Mouse (Mus musculus): ENCODE results near the gene Sema5b. TPM values are rescaled to one million over a fixed set of nuclear protein-coding genes. Genes with fewer than 3 reads are reported as not detected.

Sema5b gene
- polyA plus RNA-seq, 1 experiment from 2014 or later, result 5.5 TPM

DNA sequence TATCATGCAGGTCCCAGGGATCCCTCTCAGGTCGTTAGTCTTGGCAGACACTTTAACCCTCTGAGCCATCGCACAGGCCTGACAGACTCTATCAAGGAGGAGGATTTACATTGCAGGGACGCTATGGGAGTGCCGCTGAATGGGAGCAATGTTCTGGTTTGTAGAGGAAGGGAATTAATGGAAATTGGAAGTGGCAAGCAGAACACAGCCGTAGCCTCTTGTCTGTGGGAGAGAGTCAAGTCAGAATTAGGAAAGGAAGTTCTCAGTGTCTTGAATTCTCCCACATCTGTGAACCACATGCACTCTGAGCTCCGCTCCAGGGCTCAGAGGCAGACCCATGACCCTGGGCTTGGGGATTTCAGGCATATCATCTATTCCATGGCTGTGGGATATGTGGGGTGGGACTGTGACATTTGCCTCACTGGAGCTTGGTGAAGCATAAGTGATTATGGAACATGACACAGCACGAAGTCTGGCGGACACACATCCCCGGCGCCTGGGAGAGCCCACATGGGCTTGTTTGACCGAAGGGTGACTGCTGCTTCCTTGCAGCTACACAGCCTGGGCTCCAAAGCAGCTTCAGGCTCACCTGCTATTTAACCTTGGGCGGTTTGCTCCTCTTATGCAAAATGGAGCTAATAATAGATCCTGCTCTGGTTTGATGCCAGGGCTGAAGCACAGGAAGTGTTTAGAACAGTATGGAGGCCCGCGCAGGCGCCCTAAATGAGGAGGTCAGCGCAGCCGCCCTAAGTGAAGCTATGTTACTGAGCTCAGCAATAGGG is 140.6 kb downstream of the Sema5b start:
- peak overlapping the region; percentile 23 for H3K4me2 ChIP-seq (ENCODE audit: low read depth, low read length)
- H3K4me3 ChIP-seq (ENCODE audit: low read depth, low read length), result no peak overlapping the region
- no peaks in the 10 kb centered on the region for H3K9me3 ChIP-seq (ENCODE audit: control insufficient read depth, low read length)
- ATAC-seq (ENCODE audit: low read depth), result peak; percentile 89
- peak; percentile 84 for DNase-seq (ENCODE audit: low spot score)
- no peaks in the 10 kb centered on the region for H3K36me3 ChIP-seq (ENCODE audit: control insufficient read depth, insufficient read depth, low read length)
- H3K27me3 ChIP-seq (replicated peaks; ENCODE audit: control insufficient read depth, insufficient read depth, low read length), result 0 out of 2 replicates have a peak, but pooled peaks cover 5% of the 10 kb centered on the region
- 0 out of 2 replicates have a peak overlapping the region, but pooled peaks have one; percentile 18 for H3K27ac ChIP-seq (replicated peaks; ENCODE audit: low read depth, low read length)
- no peak overlapping the region for H3K9ac ChIP-seq (ENCODE audit: low read depth, low read length)
- H3K4me1 ChIP-seq (ENCODE audit: control insufficient read depth, insufficient read depth, low read length), result peaks cover 12% of the 10 kb centered on the region
- 33% methylated on average over 17 of the region's 17 CpGs for WGBS

DNA sequence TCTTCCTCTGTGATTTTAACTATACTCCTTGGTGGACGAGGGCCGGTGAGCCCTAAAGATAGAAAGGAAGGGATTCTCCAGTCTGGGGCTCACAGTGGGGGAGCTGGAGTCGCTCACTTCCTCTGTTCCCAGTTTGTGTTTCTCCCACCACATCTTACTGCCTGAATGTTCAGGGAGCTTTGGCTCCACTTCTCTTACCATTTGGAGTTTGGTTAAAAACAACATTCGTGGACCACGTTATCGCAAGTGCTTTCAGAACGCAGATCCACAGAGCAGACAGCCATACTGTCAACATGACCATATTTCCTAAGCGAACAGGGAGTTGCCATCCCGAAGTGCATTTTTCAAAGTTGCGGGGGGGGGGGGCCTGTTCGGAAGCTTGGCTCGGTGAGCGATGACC is 144.1 kb downstream of the Sema5b start:
- no peak for ATAC-seq (ENCODE audit: low read depth)
- H3K4me1 ChIP-seq (ENCODE audit: control insufficient read depth, insufficient read depth, low read length), result peaks cover 17% of the 10 kb centered on the region
- no peak for DNase-seq (ENCODE audit: low spot score)
- no peak overlapping the region for H3K27ac ChIP-seq (replicated peaks; ENCODE audit: low read depth, low read length)
- no peak overlapping the region for H3K4me3 ChIP-seq (ENCODE audit: low read depth, low read length)
- no peaks in the 10 kb centered on the region for H3K9me3 ChIP-seq (ENCODE audit: control insufficient read depth, low read length)
- no peaks in the 10 kb centered on the region for H3K36me3 ChIP-seq (ENCODE audit: control insufficient read depth, insufficient read depth, low read length)
- no peaks in the 10 kb centered on the region for H3K27me3 ChIP-seq (replicated peaks; ENCODE audit: control insufficient read depth, insufficient read depth, low read length)
- 75% methylated on average over 13 of the region's 13 CpGs for WGBS
- H3K4me2 ChIP-seq (ENCODE audit: low read depth, low read length), result no peak overlapping the region
- H3K9ac ChIP-seq (ENCODE audit: low read depth, low read length), result no peak overlapping the region

DNA sequence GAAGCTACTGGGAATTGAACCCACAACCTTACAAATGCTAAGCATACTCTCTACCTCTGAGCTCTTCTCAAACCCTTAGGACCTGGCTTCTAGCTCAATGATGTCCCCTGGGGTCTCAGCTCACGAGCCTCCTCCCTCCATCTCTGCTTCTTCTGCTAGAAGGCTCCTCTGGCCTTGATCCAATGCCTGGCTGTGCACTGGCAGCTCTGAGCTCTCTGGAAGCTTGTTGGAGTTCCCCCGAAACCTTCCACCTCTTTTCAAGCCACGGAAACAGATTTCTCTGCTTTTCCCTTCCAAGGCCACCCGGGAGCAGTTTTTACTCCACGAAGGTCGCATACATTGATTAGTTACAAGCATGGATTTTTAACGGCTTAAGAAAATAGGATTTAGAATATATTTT is 145.5 kb downstream of the Sema5b start:
- Histone ChIP-seq H3K36me3 (ENCODE audit: control insufficient read depth, insufficient read depth, low read length) (no peaks in the 10 kb centered on the region), H3K27me3 (replicated peaks; ENCODE audit: control insufficient read depth, insufficient read depth, low read length) (no peaks in the 10 kb centered on the region), H3K4me2 (ENCODE audit: low read depth, low read length) (no peak overlapping the region), H3K9ac (ENCODE audit: low read depth, low read length) (no peak overlapping the region), H3K4me1 (ENCODE audit: control insufficient read depth, insufficient read depth, low read length) (peaks cover 13% of the 10 kb centered on the region), H3K9me3 (ENCODE audit: control insufficient read depth, low read length) (no peaks in the 10 kb centered on the region), H3K4me3 (ENCODE audit: low read depth, low read length) (no peak overlapping the region), H3K27ac (replicated peaks; ENCODE audit: low read depth, low read length) (no peak overlapping the region)
- 55% methylated on average over 7 of the region's 7 CpGs for WGBS
- ATAC-seq (ENCODE audit: low read depth), result no peak
- peak; percentile 46 for DNase-seq (ENCODE audit: low spot score)

DNA sequence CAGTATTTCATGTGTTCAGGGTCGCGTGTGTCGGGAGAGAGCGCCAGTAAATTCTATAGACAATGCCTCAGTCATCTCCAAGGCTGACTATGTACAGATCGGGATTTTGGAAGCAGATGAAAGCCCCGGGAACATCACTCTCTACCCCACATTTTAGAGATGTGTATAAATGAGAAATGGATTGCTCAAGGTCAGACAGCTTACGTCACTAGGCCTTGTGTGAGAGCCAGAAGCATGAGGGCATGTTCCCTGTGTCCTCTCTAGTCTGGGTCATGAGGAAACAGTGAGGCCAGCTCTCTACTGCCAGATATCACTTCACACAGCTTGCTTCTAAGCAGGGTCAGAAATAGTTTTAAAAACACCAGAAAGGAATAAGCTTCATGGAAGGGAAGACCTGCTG is 150.7 kb downstream of the Sema5b start:
- 89% methylated on average over 7 of the region's 7 CpGs for WGBS
- no peak overlapping the region for H3K27ac ChIP-seq (replicated peaks; ENCODE audit: low read depth, low read length)
- no peak overlapping the region for H3K9ac ChIP-seq (ENCODE audit: low read depth, low read length)
- H3K36me3 ChIP-seq (ENCODE audit: control insufficient read depth, insufficient read depth, low read length), result peaks cover 7% of the 10 kb centered on the region; the same call in 1 of the 2 replicates
- H3K4me3 ChIP-seq (ENCODE audit: low read depth, low read length), result no peak overlapping the region
- no peak for DNase-seq (ENCODE audit: low spot score)
- H3K9me3 ChIP-seq (ENCODE audit: control insufficient read depth, low read length), result no peaks in the 10 kb centered on the region
- peaks cover 4% of the 10 kb centered on the region; the same call in 1 of the 2 replicates for H3K4me1 ChIP-seq (ENCODE audit: control insufficient read depth, insufficient read depth, low read length)
- no peaks in the 10 kb centered on the region for H3K27me3 ChIP-seq (replicated peaks; ENCODE audit: control insufficient read depth, insufficient read depth, low read length)
- no peak for ATAC-seq (ENCODE audit: low read depth)
- H3K4me2 ChIP-seq (ENCODE audit: low read depth, low read length), result no peak overlapping the region

DNA sequence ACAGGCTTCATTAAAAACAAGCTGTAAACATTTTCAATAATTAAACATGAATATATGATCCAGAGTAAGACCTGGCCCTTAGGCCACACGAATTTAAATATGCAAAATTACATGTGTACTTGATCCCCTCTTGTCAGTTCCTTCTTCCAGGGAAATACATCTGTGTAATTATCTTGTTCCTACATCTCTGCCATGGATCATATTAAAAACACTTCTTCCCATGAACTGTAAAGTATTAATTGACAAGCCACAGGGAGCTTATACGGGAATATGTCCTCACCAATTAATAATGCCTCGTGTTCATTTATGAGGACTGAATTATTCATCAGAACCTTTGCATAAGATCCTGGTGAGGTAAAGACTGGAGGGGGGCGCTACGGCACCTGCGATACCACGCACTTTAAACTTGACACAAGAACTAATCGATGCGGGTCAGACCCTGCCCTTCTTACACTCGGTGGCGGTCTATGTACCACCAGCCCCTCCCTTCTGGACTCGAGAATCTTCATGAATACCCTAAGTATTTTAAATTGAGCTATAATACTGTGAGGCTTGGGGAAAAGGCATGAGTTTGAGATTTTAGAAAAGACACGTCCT is 153.4 kb downstream of the Sema5b start:
- Histone ChIP-seq H3K27ac (replicated peaks; ENCODE audit: low read depth, low read length) (no peak overlapping the region), H3K4me2 (ENCODE audit: low read depth, low read length) (no peak overlapping the region), H3K27me3 (replicated peaks; ENCODE audit: control insufficient read depth, insufficient read depth, low read length) (no peaks in the 10 kb centered on the region), H3K9me3 (ENCODE audit: control insufficient read depth, low read length) (no peaks in the 10 kb centered on the region), H3K4me1 (ENCODE audit: control insufficient read depth, insufficient read depth, low read length) (no peaks in the 10 kb centered on the region), H3K4me3 (ENCODE audit: low read depth, low read length) (no peak overlapping the region), H3K9ac (ENCODE audit: low read depth, low read length) (no peak overlapping the region), H3K36me3 (ENCODE audit: control insufficient read depth, insufficient read depth, low read length) (peaks cover 15% of the 10 kb centered on the region)
- ATAC-seq (ENCODE audit: low read depth), result no peak
- no peak for DNase-seq (ENCODE audit: low spot score)
- WGBS, result 87% methylated on average over 13 of the region's 13 CpGs

DNA sequence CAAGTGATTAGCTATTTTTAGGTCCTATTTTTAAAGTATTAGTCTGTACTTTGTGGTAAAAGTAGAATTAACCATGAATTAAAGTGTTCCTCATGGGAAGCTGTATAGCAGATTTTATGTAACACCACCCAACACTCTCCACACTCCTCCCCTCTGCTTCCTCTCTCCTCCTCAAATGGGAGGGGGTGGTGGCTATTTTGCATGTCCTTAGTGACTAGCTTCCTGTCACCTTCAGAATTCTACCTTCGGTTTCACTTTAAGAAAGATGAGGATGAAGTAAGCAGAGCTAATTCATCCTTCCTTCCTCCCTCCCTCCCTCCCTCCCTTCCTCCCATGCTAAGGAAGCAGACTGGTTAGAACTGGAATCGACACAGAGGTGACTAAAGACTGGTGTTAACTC is 155.2 kb downstream of the Sema5b start:
- no peak for DNase-seq (ENCODE audit: low spot score)
- ATAC-seq (ENCODE audit: low read depth), result no peak
- WGBS, result 89% methylated on average over 2 of the region's 2 CpGs
- Histone ChIP-seq H3K4me3 (ENCODE audit: low read depth, low read length) (no peak overlapping the region), H3K27ac (replicated peaks; ENCODE audit: low read depth, low read length) (no peak overlapping the region), H3K9ac (ENCODE audit: low read depth, low read length) (no peak overlapping the region), H3K4me2 (ENCODE audit: low read depth, low read length) (no peak overlapping the region), H3K27me3 (replicated peaks; ENCODE audit: control insufficient read depth, insufficient read depth, low read length) (no peaks in the 10 kb centered on the region), H3K9me3 (ENCODE audit: control insufficient read depth, low read length) (no peaks in the 10 kb centered on the region), H3K4me1 (ENCODE audit: control insufficient read depth, insufficient read depth, low read length) (no peaks in the 10 kb centered on the region), H3K36me3 (ENCODE audit: control insufficient read depth, insufficient read depth, low read length) (peaks cover 15% of the 10 kb centered on the region)

DNA sequence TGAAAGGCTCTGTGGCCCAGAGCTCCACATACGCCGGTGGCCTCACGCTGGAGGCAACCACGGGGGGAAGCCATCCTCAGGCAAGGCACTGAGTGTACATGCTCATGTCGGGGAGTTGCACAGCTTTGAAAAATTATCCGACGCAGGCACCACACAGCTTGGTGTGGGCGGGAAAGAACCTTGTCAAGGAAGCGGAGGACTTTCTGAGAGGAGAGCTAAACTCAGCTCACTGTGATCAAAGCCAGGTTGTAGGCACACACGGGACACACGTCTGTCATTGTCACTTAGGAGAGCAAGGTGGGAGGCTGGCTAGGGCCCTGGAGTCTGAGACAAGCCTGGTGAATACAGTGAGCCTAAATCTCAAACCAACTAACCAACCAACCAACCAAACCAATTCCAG is 160.9 kb downstream of the Sema5b start:
- H3K27ac ChIP-seq (replicated peaks; ENCODE audit: low read depth, low read length), result no peak overlapping the region
- H3K4me3 ChIP-seq (ENCODE audit: low read depth, low read length), result no peak overlapping the region
- no peaks in the 10 kb centered on the region for H3K9me3 ChIP-seq (ENCODE audit: control insufficient read depth, low read length)
- H3K4me2 ChIP-seq (ENCODE audit: low read depth, low read length), result no peak overlapping the region
- no peaks in the 10 kb centered on the region for H3K27me3 ChIP-seq (replicated peaks; ENCODE audit: control insufficient read depth, insufficient read depth, low read length)
- ATAC-seq (ENCODE audit: low read depth) (no peak), DNase-seq (ENCODE audit: low spot score) (no peak)
- H3K36me3 ChIP-seq (ENCODE audit: control insufficient read depth, insufficient read depth, low read length), result peaks cover 18% of the 10 kb centered on the region; the same call in 1 of the 2 replicates
- H3K9ac ChIP-seq (ENCODE audit: low read depth, low read length), result no peak overlapping the region
- H3K4me1 ChIP-seq (ENCODE audit: control insufficient read depth, insufficient read depth, low read length), result no peaks in the 10 kb centered on the region
- WGBS, result 54% methylated on average over 11 of the region's 11 CpGs

DNA sequence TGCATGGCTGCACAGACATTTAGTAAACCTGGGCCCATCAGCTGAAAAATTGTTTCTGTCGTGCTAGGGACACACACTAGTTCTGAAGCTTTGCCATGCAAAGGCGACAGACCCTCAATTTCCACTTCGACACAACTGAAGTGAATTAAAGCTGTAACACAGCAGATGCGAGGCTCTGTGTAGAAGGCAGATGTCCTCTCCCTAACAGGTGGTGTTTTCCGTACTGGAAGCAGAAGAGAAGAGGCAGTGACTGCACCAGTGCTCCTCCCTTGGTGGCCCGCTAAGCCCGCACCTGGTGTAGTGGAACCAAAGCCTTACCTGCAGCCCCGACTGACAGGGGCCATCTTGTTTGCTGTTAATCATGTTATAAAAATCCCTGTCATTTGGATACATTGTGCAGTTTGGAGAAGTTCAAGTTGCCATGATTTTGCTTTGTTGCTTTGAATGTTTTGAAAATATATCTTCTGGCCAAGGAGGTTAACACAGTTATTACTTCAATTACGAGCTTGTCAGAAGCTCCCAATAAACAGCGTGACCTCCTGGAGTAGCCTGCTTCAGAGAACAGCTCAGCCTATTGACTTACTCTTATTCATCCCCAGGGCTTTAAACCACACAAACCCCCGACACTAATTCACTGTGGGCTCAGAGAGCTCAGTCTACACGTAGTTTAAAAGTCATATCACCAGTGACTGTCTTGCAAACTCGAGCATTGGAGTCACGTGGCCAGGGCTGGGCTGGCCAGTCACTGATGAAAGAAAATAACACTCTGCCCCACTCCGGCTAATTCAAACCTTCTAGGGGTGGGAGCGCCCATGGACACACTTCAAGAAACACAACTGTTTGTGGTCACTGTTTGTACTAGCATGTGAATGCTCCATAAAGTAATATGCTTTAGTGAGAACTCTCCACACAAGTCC is 163.1 kb downstream of the Sema5b start:
- H3K9ac ChIP-seq (ENCODE audit: low read depth, low read length), result no peak overlapping the region
- H3K4me2 ChIP-seq (ENCODE audit: low read depth, low read length), result no peak overlapping the region
- no peak for ATAC-seq (ENCODE audit: low read depth)
- H3K9me3 ChIP-seq (ENCODE audit: control insufficient read depth, low read length), result no peaks in the 10 kb centered on the region
- H3K27ac ChIP-seq (replicated peaks; ENCODE audit: low read depth, low read length), result no peak overlapping the region
- 66% methylated on average over 16 of the region's 16 CpGs for WGBS
- no peaks in the 10 kb centered on the region for H3K27me3 ChIP-seq (replicated peaks; ENCODE audit: control insufficient read depth, insufficient read depth, low read length)
- no peaks in the 10 kb centered on the region for H3K4me1 ChIP-seq (ENCODE audit: control insufficient read depth, insufficient read depth, low read length)
- H3K4me3 ChIP-seq (ENCODE audit: low read depth, low read length), result no peak overlapping the region
- peaks cover 10% of the 10 kb centered on the region; the same call in 1 of the 2 replicates for H3K36me3 ChIP-seq (ENCODE audit: control insufficient read depth, insufficient read depth, low read length)
- no peak for DNase-seq (ENCODE audit: low spot score)
